Mouse (Mus musculus): ENCODE measurements around the gene Trim23. TPM values are rescaled to one million over a fixed set of nuclear protein-coding genes. Genes with fewer than 3 reads are reported as not detected.

Trim23 gene
- 29.6 and 37.2 TPM in 2 replicates for polyA plus RNA-seq (2015; fragmentation: Nextera tagmentation; extraction: Ambion mirVana)

GRCm38 (mm10) chr13:104178650-104179121, at the start of gene Trim23:
Gene Trim23 (plus strand): TSS chr13:104178797.
- Histone ChIP-seq H3K4me1 (replicated peaks) (peaks cover 19% of the 10 kb centered on the region), H3K4me3 (replicated peaks) (peak within 1 kb of the TSS; percentile 92), H3K27ac (peak within 1 kb of the TSS; percentile 84), H3K9me3 (no peaks in the 10 kb centered on the region), H3K36me3 (peaks cover 19% of the 10 kb centered on the region), H3K9ac (replicated peaks) (peak within 1 kb of the TSS; percentile 94), H3K27me3 (no peaks in the 10 kb centered on the region), H3K4me2 (replicated peaks) (peak within 1 kb of the TSS; percentile 88)
- ATAC-seq: peak; percentile 99
- under 1% methylated on average over 38 of the region's 38 CpGs for WGBS

- WGBS: 91% methylated on average over 2 of the region's 2 CpGs
- Histone ChIP-seq H3K4me2 (replicated peaks) (no peak overlapping the region), H3K36me3 (peaks cover 78% of the 10 kb centered on the region), H3K9me3 (no peaks in the 10 kb centered on the region), H3K4me3 (replicated peaks) (no peak overlapping the region), H3K27ac (no peak overlapping the region), H3K9ac (replicated peaks) (no peak overlapping the region), H3K4me1 (replicated peaks) (no peaks in the 10 kb centered on the region; the same call in 1 of the 2 replicates), H3K27me3 (no peaks in the 10 kb centered on the region)
- ATAC-seq: no peak
These were observed 46.0 kb upstream of the Trim23 start for GRCm38 (mm10) chr13:104132561-104132960.

- WGBS: 62% methylated on average over 4 of the region's 4 CpGs
- Histone ChIP-seq H3K9me3 (no peaks in the 10 kb centered on the region), H3K27me3 (no peaks in the 10 kb centered on the region), H3K4me2 (replicated peaks) (no peak overlapping the region), H3K27ac (no peak overlapping the region), H3K4me3 (replicated peaks) (no peak overlapping the region), H3K36me3 (peaks cover 70% of the 10 kb centered on the region), H3K9ac (replicated peaks) (no peak overlapping the region), H3K4me1 (replicated peaks) (no peaks in the 10 kb centered on the region; the same call in 1 of the 2 replicates)
- ATAC-seq: no peak
These were observed 44.0 kb upstream of the Trim23 start for GRCm38 (mm10) chr13:104134510-104135085.

GRCm38 (mm10) chr13:104139369-104140209, 39.0 kb upstream of the Trim23 start:
- Histone ChIP-seq H3K4me2 (replicated peaks) (no peak overlapping the region), H3K36me3 (peaks cover 73% of the 10 kb centered on the region), H3K9me3 (no peaks in the 10 kb centered on the region), H3K4me1 (replicated peaks) (no peaks in the 10 kb centered on the region; the same call in 1 of the 2 replicates), H3K27me3 (no peaks in the 10 kb centered on the region), H3K27ac (no peak overlapping the region), H3K9ac (replicated peaks) (no peak overlapping the region), H3K4me3 (replicated peaks) (no peak overlapping the region)
- ATAC-seq: peak; percentile 77
- WGBS: 46% methylated on average over 13 of the region's 13 CpGs

- Histone ChIP-seq H3K36me3 (peaks cover 88% of the 10 kb centered on the region), H3K9ac (replicated peaks) (no peak overlapping the region), H3K9me3 (no peaks in the 10 kb centered on the region), H3K4me2 (replicated peaks) (no peak overlapping the region), H3K27ac (no peak overlapping the region), H3K27me3 (no peaks in the 10 kb centered on the region), H3K4me1 (replicated peaks) (no peaks in the 10 kb centered on the region), H3K4me3 (replicated peaks) (no peak overlapping the region)
- WGBS: 78% methylated on average over 9 of the region's 9 CpGs
- ATAC-seq: no peak
These were observed 33.7 kb upstream of the Trim23 start for GRCm38 (mm10) chr13:104144871-104145270.

GRCm38 (mm10) chr13:104145646-104146045, 33.0 kb upstream of the Trim23 start:
- Histone ChIP-seq H3K9ac (replicated peaks) (no peak overlapping the region), H3K4me2 (replicated peaks) (no peak overlapping the region), H3K9me3 (no peaks in the 10 kb centered on the region), H3K36me3 (peaks cover 80% of the 10 kb centered on the region), H3K27me3 (no peaks in the 10 kb centered on the region), H3K4me1 (replicated peaks) (no peaks in the 10 kb centered on the region), H3K4me3 (replicated peaks) (no peak overlapping the region), H3K27ac (no peak overlapping the region)
- ATAC-seq: no peak
- whole genome bisulfite sequencing: 96% methylated on average over 3 of the region's 3 CpGs

- Histone ChIP-seq H3K27ac (no peak overlapping the region), H3K9me3 (no peaks in the 10 kb centered on the region), H3K36me3 (peaks cover 48% of the 10 kb centered on the region), H3K9ac (replicated peaks) (no peak overlapping the region), H3K27me3 (no peaks in the 10 kb centered on the region), H3K4me1 (replicated peaks) (no peaks in the 10 kb centered on the region), H3K4me3 (replicated peaks) (no peak overlapping the region), H3K4me2 (replicated peaks) (no peak overlapping the region)
- no peak for ATAC-seq
- 97% methylated on average over 5 of the region's 5 CpGs for WGBS
These were observed 24.4 kb upstream of the Trim23 start for GRCm38 (mm10) chr13:104154180-104154579.

- 90% methylated on average over 7 of the region's 7 CpGs for WGBS
- no peak for ATAC-seq
- Histone ChIP-seq H3K4me1 (replicated peaks) (no peaks in the 10 kb centered on the region), H3K4me2 (replicated peaks) (no peak overlapping the region), H3K4me3 (replicated peaks) (no peak overlapping the region), H3K27ac (no peak overlapping the region), H3K9ac (replicated peaks) (no peak overlapping the region), H3K36me3 (peaks cover 46% of the 10 kb centered on the region), H3K27me3 (no peaks in the 10 kb centered on the region), H3K9me3 (no peaks in the 10 kb centered on the region)
These were observed 23.5 kb upstream of the Trim23 start for GRCm38 (mm10) chr13:104155106-104155505.

- Histone ChIP-seq H3K27ac (no peak overlapping the region), H3K4me3 (replicated peaks) (no peak overlapping the region), H3K4me2 (replicated peaks) (no peak overlapping the region), H3K36me3 (peaks cover 50% of the 10 kb centered on the region), H3K9me3 (no peaks in the 10 kb centered on the region), H3K9ac (replicated peaks) (no peak overlapping the region), H3K4me1 (replicated peaks) (no peaks in the 10 kb centered on the region), H3K27me3 (no peaks in the 10 kb centered on the region)
- WGBS: 96% methylated on average over 1 of the region's 1 CpGs
- no peak for ATAC-seq
These were observed 22.9 kb upstream of the Trim23 start for GRCm38 (mm10) chr13:104155686-104156085.

- Histone ChIP-seq H3K4me3 (replicated peaks) (no peak overlapping the region), H3K4me1 (replicated peaks) (peaks cover 4% of the 10 kb centered on the region), H3K27me3 (no peaks in the 10 kb centered on the region), H3K27ac (no peak overlapping the region), H3K9ac (replicated peaks) (no peak overlapping the region), H3K36me3 (peaks cover 30% of the 10 kb centered on the region), H3K9me3 (no peaks in the 10 kb centered on the region), H3K4me2 (replicated peaks) (no peak overlapping the region)
- 93% methylated on average over 5 of the region's 5 CpGs for WGBS
- ATAC-seq: no peak
These were observed 6.9 kb upstream of the Trim23 start for GRCm38 (mm10) chr13:104171711-104172110.

- ATAC-seq: no peak
- Histone ChIP-seq H3K4me2 (replicated peaks) (no peak overlapping the region), H3K27me3 (no peaks in the 10 kb centered on the region), H3K36me3 (peaks cover 28% of the 10 kb centered on the region), H3K4me3 (replicated peaks) (no peak overlapping the region), H3K27ac (no peak overlapping the region), H3K4me1 (replicated peaks) (peaks cover 10% of the 10 kb centered on the region), H3K9ac (replicated peaks) (no peak overlapping the region), H3K9me3 (no peaks in the 10 kb centered on the region)
These were observed 6.1 kb upstream of the Trim23 start for GRCm38 (mm10) chr13:104172498-104172897.

- WGBS: 83% methylated on average over 3 of the region's 3 CpGs
- Histone ChIP-seq H3K4me1 (replicated peaks) (peaks cover 19% of the 10 kb centered on the region), H3K27ac (no peak overlapping the region), H3K4me2 (replicated peaks) (peak overlapping the region; percentile 55), H3K9ac (replicated peaks) (peak overlapping the region; percentile 63), H3K36me3 (peaks cover 15% of the 10 kb centered on the region), H3K27me3 (no peaks in the 10 kb centered on the region), H3K4me3 (replicated peaks) (peak overlapping the region; percentile 32), H3K9me3 (no peaks in the 10 kb centered on the region)
- no peak for ATAC-seq
These were observed 1.7 kb upstream of the Trim23 start for GRCm38 (mm10) chr13:104176874-104177273.
